Mouse (Mus musculus) adrenal gland (tissue): ENCODE results near the gene Actg1.
"Not testable (repeated sequence)": the region's sequence is repeated elsewhere in the genome, so short reads cannot be mapped to it uniquely, and the experiment has no call there.

Source experiments
- intact Hi-C: fragments of 180-260 bp; cut with DNase I; formaldehyde crosslinking; loops from one replicate; pipeline ENCODE4 v1.15.1; 2025

Gene Actg1

GRCm38 (mm10) chr11:120362891-120363290 is 14.5 kb upstream of the Actg1 start:
- intact Hi-C loops = no loop called here

GRCm38 (mm10) chr11:120361295-120361694 is 13.0 kb upstream of the Actg1 start, which contains the start of gene Fscn2:
TSS of gene Fscn2 (plus strand) at chr11:120361534.
- intact Hi-C loops = no loop called here

GRCm38 (mm10) chr11:120360755-120361154 is 12.4 kb upstream of the Actg1 start:
- intact Hi-C loops = no loop called here

- intact Hi-C loops = no loop called here
Measured at GRCm38 (mm10) chr11:120360062-120360461, 11.7 kb upstream of the Actg1 start.

GRCm38 (mm10) chr11:120359391-120359790 is 11.0 kb upstream of the Actg1 start:
- intact Hi-C loops = no loop called here

GRCm38 (mm10) chr11:120357791-120358401 is 9.6 kb upstream of the Actg1 start:
- intact Hi-C loops = no loop called here

GRCm38 (mm10) chr11:120356900-120357299 is 8.6 kb upstream of the Actg1 start:
- intact Hi-C loops = loop anchor here (1.0 kb wide), 1 partner anchor 18 kb away; no protein-coding TSS in a partner anchor

- intact Hi-C loops = loop anchor here (1.0 kb wide), 1 partner anchor 19 kb away; no protein-coding TSS in a partner anchor
Measured at GRCm38 (mm10) chr11:120356319-120356840, 8.0 kb upstream of the Actg1 start.

GRCm38 (mm10) chr11:120355277-120356039 is 7.1 kb upstream of the Actg1 start:
- intact Hi-C loops = loop anchor here (1.0 kb wide), 1 partner anchor 20 kb away; no protein-coding TSS in a partner anchor

GRCm38 (mm10) chr11:120354304-120355276 is 6.2 kb upstream of the Actg1 start:
- intact Hi-C loops = no loop called here

GRCm38 (mm10) chr11:120353500-120354303 is 5.4 kb upstream of the Actg1 start:
- intact Hi-C loops = no loop called here

- intact Hi-C loops = no loop called here
Measured at GRCm38 (mm10) chr11:120352571-120353290, 4.4 kb upstream of the Actg1 start.

GRCm38 (mm10) chr11:120352093-120352350 is 3.7 kb upstream of the Actg1 start:
- intact Hi-C loops = not testable (repeated sequence)

GRCm38 (mm10) chr11:120351250-120352092 is 3.1 kb upstream of the Actg1 start:
- intact Hi-C loops = no loop called here

GRCm38 (mm10) chr11:120350711-120351110 is 2.4 kb upstream of the Actg1 start:
- intact Hi-C loops = no loop called here

- intact Hi-C loops = no loop called here
Measured at GRCm38 (mm10) chr11:120349986-120350702, 1.8 kb upstream of the Actg1 start.

- intact Hi-C loops = no loop called here
Measured at GRCm38 (mm10) chr11:120349371-120349985, 1.1 kb upstream of the Actg1 start.
